Mouse (Mus musculus) heart, embryonic 16.5 days (tissue): Measurements from ENCODE around the gene Brat1. TPM values are rescaled to one million over a fixed set of nuclear protein-coding genes. Genes with fewer than 3 reads are reported as not detected.

Experiments
- ATAC-seq: fragments of 200-750 bp; cut with Nextera tagmentation; replicated peaks from 2 replicates; pipeline ENCODE4 v1.8.0; 2017; ENCODE audit warnings: moderate number of reproducible peaks; ENCODE audit not compliant: insufficient read depth, low FRiP score; ENCODE audit errors: extremely low read depth
- H3K27ac ChIP-seq: fragments of 300-500 bp; sonication (generic); 2 replicates; pipeline ENCODE4 v1.5.1; 2014; ENCODE audit warnings: mild to moderate bottlenecking, low read length, control low read depth, moderate library complexity
- H3K27me3 ChIP-seq: fragments of 300-500 bp; sonication (generic); 2 replicates; pipeline ENCODE4 v1.6.1; 2014; ENCODE audit warnings: low read length, mixed read lengths; ENCODE audit not compliant: control insufficient read depth, insufficient read depth
- H3K36me3 ChIP-seq: fragments of 300-500 bp; sonication (generic); 2 replicates; pipeline ENCODE4 v1.6.1; 2014; ENCODE audit not compliant: control insufficient read depth, insufficient read depth
- H3K4me1 ChIP-seq: fragments of 300-500 bp; sonication (generic); 2 replicates; pipeline ENCODE4 v1.6.1; 2014; ENCODE audit warnings: low read length, mixed read lengths; ENCODE audit not compliant: control insufficient read depth, insufficient read depth
- H3K4me2 ChIP-seq: fragments of 300-500 bp; sonication (generic); 2 replicates; pipeline ENCODE4 v1.6.1; 2014; ENCODE audit warnings: low read depth, mild to moderate bottlenecking, control low read depth, low read length
- H3K4me3 ChIP-seq: fragments of 300-500 bp; sonication (generic); 2 replicates; pipeline ENCODE4 v1.5.1; 2014; ENCODE audit warnings: mild to moderate bottlenecking, control low read depth, low read length
- H3K9ac ChIP-seq: fragments of 300-500 bp; sonication (generic); 2 replicates; pipeline ENCODE4 v1.6.1; 2014; ENCODE audit warnings: low read length, control low read depth
- H3K9me3 ChIP-seq: fragments of 300-500 bp; sonication (generic); replicated peaks from 2 replicates; pipeline ENCODE4 v1.6.1; 2016; ENCODE audit warnings: low read length; ENCODE audit not compliant: control insufficient read depth
- whole genome bisulfite sequencing: fragments of 180-500 bp; shearing (Covaris S2); extraction: QIAGEN DNeasy Blood & Tissue Kit; methylation state at CpG from one replicate; pipeline ENCODE4 v1.1.7; 2014; 5-methylcytosine and 5-hydroxymethylcytosine counted together
- polyA plus RNA-seq: library from polyadenylated mRNA; unstranded; fragments of >200 nt; fragmentation: Nextera tagmentation; extraction: Ambion mirVana; gene quantifications from 2 replicates; pipeline ENCODE4 v1.2.1, GENCODE M21; 2015

Gene Brat1
- polyA plus RNA-seq, 1 experiment from 2014 or later: 15.3 TPM

DNA sequence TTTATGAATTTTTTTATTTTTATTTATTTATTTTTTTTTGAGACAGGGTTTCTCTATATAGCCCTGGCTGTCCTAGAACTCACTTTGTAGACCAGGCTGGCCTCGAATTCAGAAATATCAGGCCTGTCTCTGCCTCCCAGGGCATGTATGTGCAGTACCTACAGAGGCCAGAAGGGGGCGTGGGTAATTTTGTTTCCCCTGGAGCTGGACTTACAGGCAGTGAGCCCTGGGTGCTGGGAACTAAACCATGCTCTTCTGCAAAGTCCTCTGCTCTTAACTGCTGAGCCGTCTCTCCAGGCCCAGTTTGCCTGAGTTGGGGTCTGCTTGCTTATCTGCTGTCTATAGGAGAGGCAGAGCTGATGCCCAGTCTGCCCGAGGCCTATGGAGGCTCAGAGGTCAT is 27.4 kb downstream of the Brat1 start:
- peaks cover 8% of the 10 kb centered on the region for H3K4me1 ChIP-seq
- 61% methylated on average over 4 of the region's 4 CpGs for WGBS
- H3K36me3 ChIP-seq: no peaks in the 10 kb centered on the region
- H3K4me3 ChIP-seq: no peak overlapping the region
- H3K27ac ChIP-seq: no peak overlapping the region
- no peaks in the 10 kb centered on the region for H3K9me3 ChIP-seq
- peaks cover 17% of the 10 kb centered on the region for H3K27me3 ChIP-seq
- H3K9ac ChIP-seq: no peak overlapping the region
- ATAC-seq: no peak
- no peak overlapping the region for H3K4me2 ChIP-seq

- ATAC-seq: no peak
- 59% methylated on average over 3 of the region's 3 CpGs for WGBS
- peaks cover 17% of the 10 kb centered on the region for H3K27me3 ChIP-seq
- no peak overlapping the region for H3K9ac ChIP-seq
- H3K27ac ChIP-seq: no peak overlapping the region
- H3K9me3 ChIP-seq: no peaks in the 10 kb centered on the region
- no peak overlapping the region for H3K4me2 ChIP-seq
- peaks cover 8% of the 10 kb centered on the region for H3K4me1 ChIP-seq
- H3K4me3 ChIP-seq: no peak overlapping the region
- no peaks in the 10 kb centered on the region for H3K36me3 ChIP-seq
These were observed 28.5 kb downstream of the Brat1 start for GRCm38 (mm10) chr5:140733336-140733735.

- under 1% methylated on average over 22 of the region's 22 CpGs for whole genome bisulfite sequencing
- H3K9ac ChIP-seq: peak overlapping the region; percentile 30
- H3K9me3 ChIP-seq: no peaks in the 10 kb centered on the region
- peaks cover 8% of the 10 kb centered on the region for H3K4me1 ChIP-seq
- peak overlapping the region; percentile 45 for H3K4me3 ChIP-seq
- peaks cover 17% of the 10 kb centered on the region for H3K27me3 ChIP-seq
- H3K4me2 ChIP-seq: peak overlapping the region; percentile 64
- no peaks in the 10 kb centered on the region for H3K36me3 ChIP-seq
- peak; percentile 33; the same call in 1 of the 2 replicates for ATAC-seq
- no peak overlapping the region for H3K27ac ChIP-seq
These were observed 30.5 kb downstream of the Brat1 start for GRCm38 (mm10) chr5:140735297-140735696.

DNA sequence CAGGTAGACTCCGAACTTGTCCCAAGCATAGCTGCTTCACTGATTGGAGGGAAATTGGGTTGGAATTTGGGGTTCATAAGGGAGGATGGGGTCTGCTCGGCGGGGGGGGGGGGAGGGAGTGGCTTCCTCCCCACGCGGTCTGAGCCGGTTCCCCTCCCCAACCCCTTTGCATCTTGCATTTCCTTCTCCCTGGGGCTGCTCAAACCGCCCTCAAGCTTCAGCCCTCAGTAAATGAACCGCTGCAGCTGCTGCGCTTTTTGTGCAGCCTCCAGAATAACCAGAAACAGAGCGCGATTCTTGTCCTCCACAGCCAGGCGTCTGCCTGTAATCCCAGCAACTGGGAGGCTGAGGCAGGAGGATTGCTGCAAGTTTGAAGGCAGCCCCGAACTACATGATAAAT is 31.4 kb downstream of the Brat1 start:
- H3K4me3 ChIP-seq: peak overlapping the region; percentile 45
- WGBS: 20% methylated on average over 11 of the region's 13 CpGs
- no peak overlapping the region for H3K9ac ChIP-seq
- no peaks in the 10 kb centered on the region for H3K9me3 ChIP-seq
- peaks cover 8% of the 10 kb centered on the region for H3K4me1 ChIP-seq
- H3K4me2 ChIP-seq: peak overlapping the region; percentile 64
- no peaks in the 10 kb centered on the region for H3K36me3 ChIP-seq
- H3K27me3 ChIP-seq: peaks cover 17% of the 10 kb centered on the region
- ATAC-seq: no peak
- H3K27ac ChIP-seq: no peak overlapping the region

GRCm38 (mm10) chr5:140739813-140740212 is 35.0 kb downstream of the Brat1 start:
- H3K4me3 ChIP-seq: no peak overlapping the region
- H3K4me1 ChIP-seq: peaks cover 8% of the 10 kb centered on the region
- H3K36me3 ChIP-seq: no peaks in the 10 kb centered on the region
- H3K27ac ChIP-seq: no peak overlapping the region
- 73% methylated on average over 12 of the region's 12 CpGs for WGBS
- H3K9ac ChIP-seq: no peak overlapping the region
- H3K4me2 ChIP-seq: no peak overlapping the region
- ATAC-seq: no peak
- H3K9me3 ChIP-seq: no peaks in the 10 kb centered on the region
- peaks cover 17% of the 10 kb centered on the region for H3K27me3 ChIP-seq

DNA sequence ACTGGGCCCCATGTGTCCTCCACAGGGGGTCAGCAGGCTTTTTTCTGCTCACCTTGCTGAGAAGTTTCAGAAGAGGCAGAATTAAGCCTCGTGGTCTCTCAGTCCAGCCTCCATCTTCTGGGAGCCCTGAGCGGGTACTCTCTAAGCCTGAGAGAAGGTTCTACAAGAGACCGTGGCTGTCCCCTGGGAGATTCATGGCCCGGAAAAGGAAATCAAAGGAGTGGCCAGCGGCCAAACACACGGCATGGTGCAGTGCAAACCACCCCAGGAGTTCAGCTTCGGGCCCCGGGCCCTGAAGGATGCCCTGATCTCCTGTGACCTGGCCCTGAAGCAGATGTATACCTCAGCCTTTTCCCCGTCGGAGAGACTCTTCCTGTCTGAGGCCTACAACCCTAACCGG is 36.2 kb downstream of the Brat1 start:
- no peak for ATAC-seq
- peaks cover 11% of the 10 kb centered on the region for H3K27me3 ChIP-seq
- WGBS: 60% methylated on average over 11 of the region's 11 CpGs
- no peaks in the 10 kb centered on the region; the same call in 1 of the 2 replicates for H3K4me1 ChIP-seq
- H3K4me3 ChIP-seq: no peak overlapping the region
- no peaks in the 10 kb centered on the region for H3K9me3 ChIP-seq
- no peak overlapping the region for H3K27ac ChIP-seq
- H3K9ac ChIP-seq: no peak overlapping the region
- H3K4me2 ChIP-seq: no peak overlapping the region; the same call in 1 of the 2 replicates
- no peaks in the 10 kb centered on the region for H3K36me3 ChIP-seq

- ATAC-seq: no peak
- H3K4me3 ChIP-seq: no peak overlapping the region
- H3K4me1 ChIP-seq: no peaks in the 10 kb centered on the region
- no peak overlapping the region for H3K9ac ChIP-seq
- H3K36me3 ChIP-seq: no peaks in the 10 kb centered on the region
- H3K27me3 ChIP-seq: peaks cover 2% of the 10 kb centered on the region; the same call in 1 of the 2 replicates
- no peak overlapping the region for H3K4me2 ChIP-seq
- no peaks in the 10 kb centered on the region for H3K9me3 ChIP-seq
- no peak overlapping the region for H3K27ac ChIP-seq
These were observed 37.1 kb downstream of the Brat1 start for GRCm38 (mm10) chr5:140741877-140742276.

GRCm38 (mm10) chr5:140743706-140744131 is 38.9 kb downstream of the Brat1 start:
- H3K27ac ChIP-seq: no peak overlapping the region

DNA sequence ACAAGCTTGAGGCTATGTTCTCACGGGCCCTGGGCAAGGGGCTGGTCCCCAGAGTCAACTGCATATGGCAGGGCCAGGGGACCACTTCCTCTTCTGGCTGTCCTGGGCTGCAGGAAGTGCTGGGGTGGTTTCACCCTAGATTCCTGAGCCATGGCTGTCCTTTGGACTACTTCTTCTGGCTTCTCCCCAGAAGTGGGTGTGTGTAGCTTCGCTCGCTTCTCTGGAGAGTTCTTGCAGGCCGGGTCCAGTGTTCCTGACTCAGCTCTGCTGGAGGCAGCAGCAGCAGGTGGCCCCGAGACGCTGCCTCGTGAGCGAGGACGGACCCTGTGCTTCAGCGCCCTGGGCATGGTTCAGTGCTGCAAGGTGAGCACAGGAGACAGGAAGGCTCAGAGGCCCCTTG is 43.6 kb downstream of the Brat1 start:
- Histone ChIP-seq H3K4me3 (no peak overlapping the region), H3K9me3 (peaks cover 3% of the 10 kb centered on the region; the same call in 1 of the 2 replicates), H3K9ac (no peak overlapping the region), H3K4me1 (0 out of 2 replicates have a peak, but pooled peaks cover 5% of the 10 kb centered on the region), H3K27ac (no peak overlapping the region), H3K27me3 (no peaks in the 10 kb centered on the region), H3K4me2 (no peak overlapping the region), H3K36me3 (no peaks in the 10 kb centered on the region)
- 84% methylated on average over 10 of the region's 10 CpGs for WGBS
- ATAC-seq: no peak

More at GRCm38 (mm10) chr5:140743706-140744131, 38.9 kb downstream of the Brat1 start:
- Histone ChIP-seq H3K36me3 (no peaks in the 10 kb centered on the region), H3K4me1 (no peaks in the 10 kb centered on the region), H3K4me2 (no peak overlapping the region), H3K4me3 (no peak overlapping the region), H3K9ac (no peak overlapping the region), H3K27me3 (no peaks in the 10 kb centered on the region), H3K9me3 (no peaks in the 10 kb centered on the region)
- 23% methylated on average over 12 of the region's 12 CpGs for WGBS
- ATAC-seq: no peak
